Mouse (Mus musculus) thymus, adult 2 months (tissue): ENCODE data around the gene Gm38392.

Experiments used
- CTCF ChIP-seq: fragments of 200-500 bp; IDR thresholded peaks from 2 replicates; pipeline ENCODE4 v1.5.1; 2012; ENCODE audit warnings: mild to moderate bottlenecking, control low read depth, low read length, moderate library complexity, borderline replicate concordance; ENCODE audit not compliant: control insufficient read depth, poor library complexity, insufficient read depth; ENCODE audit errors: extremely low read depth
- POLR2A ChIP-seq: fragments of 200-500 bp; IDR thresholded peaks from 2 replicates; pipeline ENCODE4 v1.6.1; 2012; ENCODE audit warnings: mild to moderate bottlenecking, low read length, control low read depth, moderate library complexity; ENCODE audit not compliant: control insufficient read depth, poor library complexity, insufficient read depth; ENCODE audit errors: extremely low read depth

DNA sequence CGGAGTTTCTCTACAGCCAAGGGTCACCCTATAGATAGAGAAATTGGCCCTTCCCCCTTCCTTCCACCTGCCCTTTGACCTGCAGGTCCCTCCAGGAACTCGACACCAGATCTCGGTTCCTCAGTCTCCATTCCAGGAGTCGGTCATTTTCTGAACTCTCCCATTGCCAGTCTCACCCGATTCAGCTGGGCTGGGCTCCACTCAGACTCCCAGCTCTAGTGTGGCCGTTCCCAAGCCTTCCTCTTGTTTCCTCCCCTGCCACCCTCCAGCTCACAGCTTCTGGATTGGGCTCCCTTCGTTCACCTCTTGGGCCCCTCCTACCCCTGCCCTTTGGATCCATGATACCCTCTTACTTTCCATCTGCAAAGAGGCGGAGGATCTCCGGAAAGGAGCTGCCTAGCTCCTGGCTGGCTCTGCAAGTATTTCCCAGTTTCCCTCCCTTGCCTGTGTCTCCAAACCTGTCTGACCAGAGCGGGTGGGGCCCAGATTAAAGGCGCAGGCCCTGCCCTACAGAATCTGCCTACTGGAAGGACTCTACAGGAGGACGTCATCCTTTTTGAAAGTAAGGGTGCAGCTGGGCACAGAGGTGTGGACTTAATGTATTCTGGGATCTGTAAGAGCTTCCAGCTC, 47.1 kb upstream of the Gm38392 start:
- TF ChIP-seq CTCF (no peak), POLR2A (no peak)
